Mouse (Mus musculus) bone marrow, adult 2 months (tissue): ENCODE results near the gene Foxe1.

ENCODE experiments used
- CTCF ChIP-seq: fragments of 200-500 bp; IDR thresholded peaks from 2 replicates; pipeline ENCODE4 v1.5.1; 2011; ENCODE audit warnings: low read length, control low read depth; ENCODE audit not compliant: control insufficient read depth, insufficient read depth
- POLR2A ChIP-seq: fragments of 200-500 bp; IDR thresholded peaks from 2 replicates; pipeline ENCODE4 v1.6.1; 2011; ENCODE audit warnings: low read depth, mild to moderate bottlenecking, control low read depth, low read length, borderline replicate concordance; ENCODE audit not compliant: control insufficient read depth

DNA sequence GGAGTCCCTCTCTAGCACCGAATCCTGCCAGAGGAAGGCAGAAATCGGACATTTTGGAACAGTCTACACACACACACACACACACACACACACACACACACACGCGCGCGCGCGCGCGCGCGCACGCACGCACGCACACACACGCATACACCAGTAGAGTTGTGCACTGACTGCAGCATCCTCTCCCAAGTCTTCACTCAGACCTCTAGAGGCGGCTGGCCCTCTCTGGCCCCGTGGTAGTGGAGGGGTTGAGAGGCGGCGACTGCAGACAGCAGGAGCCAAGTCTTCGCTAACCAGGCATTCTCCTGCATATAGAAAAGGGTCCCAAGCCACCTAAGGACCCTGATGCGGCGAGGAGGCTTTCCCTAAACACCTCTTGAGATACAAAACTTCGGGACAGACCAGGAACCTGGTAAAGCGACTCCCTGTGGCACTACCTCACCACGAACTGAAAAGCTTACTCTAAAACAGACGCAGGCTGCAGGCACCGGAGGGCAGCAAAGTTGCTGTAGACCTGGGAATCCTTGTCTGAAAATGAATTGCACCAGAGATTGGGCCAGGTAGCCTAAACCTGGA lies 610 bp upstream of the Foxe1 start:
- TF ChIP-seq CTCF (no peak), POLR2A (no peak)
